Mouse (Mus musculus): ENCODE measurements around the gene Mlxip. TPM values are rescaled to one million over a fixed set of nuclear protein-coding genes. Genes with fewer than 3 reads are reported as not detected.

Gene Mlxip
- 0.03 and 0.09 TPM in 2 replicates for polyA plus RNA-seq (2012)

- Histone ChIP-seq H3K36me3 (ENCODE audit: control insufficient read depth) (no peaks in the 10 kb centered on the region), H3K9me3 (ENCODE audit: control insufficient read depth, low read length) (no peaks in the 10 kb centered on the region), H3K4me3 (replicated peaks) (peak within 1 kb of the TSS; percentile 83), H3K27me3 (ENCODE audit: control insufficient read depth) (peaks cover 7% of the 10 kb centered on the region), H3K4me1 (ENCODE audit: control insufficient read depth) (peaks cover 46% of the 10 kb centered on the region)
- TF ChIP-seq GATA1 (IDR thresholded peaks at IDR 0.05; ENCODE audit: low read length) (no peak), TAL1 (IDR thresholded peaks at IDR 0.05; ENCODE audit: low read length) (no peak)
Observed at GRCm38 (mm10) chr5:123394303-123394956, at the start of gene Mlxip. Gene Mlxip (plus strand): TSS chr5:123394798.

GRCm38 (mm10) chr5:123344963-123345852 lies 49.4 kb upstream of the Mlxip start:
- Histone ChIP-seq H3K27me3 (ENCODE audit: control insufficient read depth) (no peaks in the 10 kb centered on the region), H3K4me3 (replicated peaks) (peak overlapping the region; percentile 85), H3K36me3 (ENCODE audit: control insufficient read depth) (peaks cover 15% of the 10 kb centered on the region), H3K9me3 (ENCODE audit: control insufficient read depth, low read length) (no peaks in the 10 kb centered on the region), H3K4me1 (ENCODE audit: control insufficient read depth) (peaks cover 43% of the 10 kb centered on the region)
- TF ChIP-seq GATA1 (IDR thresholded peaks at IDR 0.05; ENCODE audit: low read length) (no peak), TAL1 (IDR thresholded peaks at IDR 0.05; ENCODE audit: low read length) (no peak)

- Histone ChIP-seq H3K4me3 (replicated peaks) (peak overlapping the region; percentile 85), H3K4me1 (ENCODE audit: control insufficient read depth) (peaks cover 49% of the 10 kb centered on the region), H3K9me3 (ENCODE audit: control insufficient read depth, low read length) (no peaks in the 10 kb centered on the region), H3K27me3 (ENCODE audit: control insufficient read depth) (no peaks in the 10 kb centered on the region), H3K36me3 (ENCODE audit: control insufficient read depth) (peaks cover 23% of the 10 kb centered on the region)
- no peak for TF ChIP-seq GATA1 (IDR thresholded peaks at IDR 0.05; ENCODE audit: low read length)
Observed at GRCm38 (mm10) chr5:123345853-123346654, 48.5 kb upstream of the Mlxip start.

- Histone ChIP-seq H3K4me3 (replicated peaks) (peak overlapping the region; percentile 85), H3K4me1 (ENCODE audit: control insufficient read depth) (peaks cover 49% of the 10 kb centered on the region), H3K9me3 (ENCODE audit: control insufficient read depth, low read length) (no peaks in the 10 kb centered on the region), H3K36me3 (ENCODE audit: control insufficient read depth) (peaks cover 30% of the 10 kb centered on the region), H3K27me3 (ENCODE audit: control insufficient read depth) (no peaks in the 10 kb centered on the region)
- TF ChIP-seq TAL1 (IDR thresholded peaks at IDR 0.05; ENCODE audit: low read length) (no peak), GATA1 (IDR thresholded peaks at IDR 0.05; ENCODE audit: low read length) (no peak)
Observed at GRCm38 (mm10) chr5:123346701-123347270, 47.8 kb upstream of the Mlxip start.

- no peaks in the 10 kb centered on the region for H3K9me3 ChIP-seq (ENCODE audit: control insufficient read depth, low read length)
- H3K4me1 ChIP-seq (ENCODE audit: control insufficient read depth) = peaks cover 49% of the 10 kb centered on the region
- no peak for TF ChIP-seq TAL1 (IDR thresholded peaks at IDR 0.05; ENCODE audit: low read length)
- no peak for TF ChIP-seq GATA1 (IDR thresholded peaks at IDR 0.05; ENCODE audit: low read length)
- H3K36me3 ChIP-seq (ENCODE audit: control insufficient read depth) = peaks cover 42% of the 10 kb centered on the region
- no peak overlapping the region for H3K4me3 ChIP-seq (replicated peaks)
- no peaks in the 10 kb centered on the region for H3K27me3 ChIP-seq (ENCODE audit: control insufficient read depth)
Observed at GRCm38 (mm10) chr5:123347985-123348384, 46.6 kb upstream of the Mlxip start.

- peaks cover 57% of the 10 kb centered on the region for H3K36me3 ChIP-seq (ENCODE audit: control insufficient read depth)
- H3K4me1 ChIP-seq (ENCODE audit: control insufficient read depth) = peaks cover 32% of the 10 kb centered on the region
- no peak for TF ChIP-seq GATA1 (IDR thresholded peaks at IDR 0.05; ENCODE audit: low read length)
- TF ChIP-seq TAL1 (IDR thresholded peaks at IDR 0.05; ENCODE audit: low read length) = no peak
- no peaks in the 10 kb centered on the region for H3K9me3 ChIP-seq (ENCODE audit: control insufficient read depth, low read length)
- H3K4me3 ChIP-seq (replicated peaks) = no peak overlapping the region
- no peaks in the 10 kb centered on the region for H3K27me3 ChIP-seq (ENCODE audit: control insufficient read depth)
Observed at GRCm38 (mm10) chr5:123350386-123350785, 44.2 kb upstream of the Mlxip start.

- Histone ChIP-seq H3K4me1 (ENCODE audit: control insufficient read depth) (no peaks in the 10 kb centered on the region), H3K36me3 (ENCODE audit: control insufficient read depth) (peaks cover 89% of the 10 kb centered on the region), H3K9me3 (ENCODE audit: control insufficient read depth, low read length) (no peaks in the 10 kb centered on the region), H3K27me3 (ENCODE audit: control insufficient read depth) (no peaks in the 10 kb centered on the region), H3K4me3 (replicated peaks) (no peak overlapping the region)
- TF ChIP-seq TAL1 (IDR thresholded peaks at IDR 0.05; ENCODE audit: low read length) (no peak), GATA1 (IDR thresholded peaks at IDR 0.05; ENCODE audit: low read length) (no peak)
Observed at GRCm38 (mm10) chr5:123355918-123356317, 38.7 kb upstream of the Mlxip start.

GRCm38 (mm10) chr5:123357253-123357652 lies 37.3 kb upstream of the Mlxip start:
- H3K4me1 ChIP-seq (ENCODE audit: control insufficient read depth) = no peaks in the 10 kb centered on the region
- TF ChIP-seq TAL1 (IDR thresholded peaks at IDR 0.05; ENCODE audit: low read length) (no peak), GATA1 (IDR thresholded peaks at IDR 0.05; ENCODE audit: low read length) (no peak)
- H3K4me3 ChIP-seq (replicated peaks) = no peak overlapping the region
- H3K27me3 ChIP-seq (ENCODE audit: control insufficient read depth) = no peaks in the 10 kb centered on the region
- H3K9me3 ChIP-seq (ENCODE audit: control insufficient read depth, low read length) = no peaks in the 10 kb centered on the region
- peaks cover 89% of the 10 kb centered on the region for H3K36me3 ChIP-seq (ENCODE audit: control insufficient read depth)

Measured in erythroblast, embryonic 14.5 days (primary cell).